Mouse (Mus musculus): Measurements from ENCODE around the gene Osbpl7.

Osbpl7 gene

DNA sequence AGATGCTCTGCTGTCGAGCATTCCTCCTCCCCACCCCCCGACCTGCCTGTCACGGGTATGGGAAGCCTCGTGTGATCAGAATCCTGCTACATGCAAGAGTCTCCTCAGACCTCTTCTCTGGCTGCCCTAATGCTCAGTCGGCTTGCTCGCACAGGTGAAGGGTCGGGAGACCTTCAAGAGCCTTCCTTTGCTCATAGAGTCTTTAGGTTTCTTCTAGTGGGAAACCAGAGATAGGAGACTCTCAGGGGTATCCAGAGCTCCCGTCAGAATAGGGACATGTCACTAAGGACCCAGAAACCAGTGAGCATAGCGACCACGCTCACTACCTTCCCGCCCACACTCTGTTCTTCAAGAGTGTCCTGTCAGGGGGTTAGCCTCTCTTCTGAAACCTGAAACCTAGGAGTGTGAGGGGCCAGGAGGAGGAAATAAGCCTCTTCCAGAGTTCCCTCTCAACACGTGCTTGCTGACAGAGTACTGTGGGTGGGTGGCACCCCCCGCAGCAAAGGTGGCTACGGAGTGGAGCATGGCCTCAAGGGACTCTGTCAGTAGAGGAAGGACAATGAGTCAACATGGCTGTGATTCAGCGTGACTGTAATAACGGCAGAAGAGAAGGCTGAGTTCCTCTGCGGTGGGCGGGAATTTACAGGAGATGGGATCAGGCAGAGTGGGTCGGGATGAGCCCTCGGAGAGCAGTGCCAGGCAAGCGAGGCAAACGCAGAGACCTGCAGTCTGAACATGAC is 33.1 kb downstream of the Osbpl7 start:
- no peak for DNase-seq

- no peak for DNase-seq
Observed at GRCm38 (mm10) chr11:97084821-97085505, 34.5 kb downstream of the Osbpl7 start.

GRCm38 (mm10) chr11:97086365-97086764 is 35.9 kb downstream of the Osbpl7 start:
- DNase-seq, result no peak

DNA sequence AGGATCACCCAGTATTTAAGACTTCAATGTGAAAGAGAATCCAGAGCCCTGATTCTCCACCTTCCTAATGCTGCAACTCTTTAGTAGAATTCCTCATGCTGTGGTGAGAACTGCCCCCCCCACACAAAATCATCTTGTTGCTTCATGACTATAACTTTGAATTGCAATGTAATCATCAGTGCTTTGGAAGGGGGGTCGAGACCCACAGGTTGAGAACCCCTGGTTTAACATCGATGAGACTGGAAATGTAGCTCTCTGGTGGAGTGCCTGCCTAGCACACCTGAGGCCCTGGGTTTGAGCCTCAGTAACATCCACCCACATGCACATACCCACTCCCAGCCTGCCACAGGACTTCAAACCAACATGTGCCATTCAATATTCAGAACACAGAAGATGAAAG is 44.2 kb downstream of the Osbpl7 start:
- no peak for DNase-seq

- peak in 1 of 2 experiments; percentile 15 for DNase-seq
Observed at GRCm38 (mm10) chr11:97098791-97099190, 48.4 kb downstream of the Osbpl7 start.

DNA sequence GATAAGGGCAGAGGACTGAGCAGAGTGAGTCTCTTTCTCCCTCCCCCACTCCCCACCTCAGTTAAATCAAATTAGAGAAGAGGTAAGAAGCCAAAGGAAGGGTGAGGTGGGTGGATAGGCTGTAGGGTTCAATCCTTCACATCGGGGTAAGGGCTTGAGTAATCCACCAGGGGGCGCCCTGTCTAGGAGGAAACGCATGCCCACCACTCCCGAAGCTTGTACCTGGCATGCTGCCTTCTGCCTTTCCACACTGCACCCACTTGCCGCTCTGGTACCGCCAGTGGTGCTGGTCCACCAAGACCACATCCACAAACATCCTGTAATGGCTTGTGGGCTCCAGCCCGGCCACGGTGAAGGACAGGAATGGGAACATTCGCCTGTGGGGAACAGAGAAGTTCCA is 51.3 kb downstream of the Osbpl7 start:
- peak; percentile 77 to 92 for DNase-seq

GRCm38 (mm10) chr11:97103163-97104090 is 53.0 kb downstream of the Osbpl7 start:
- no peak for DNase-seq

DNA sequence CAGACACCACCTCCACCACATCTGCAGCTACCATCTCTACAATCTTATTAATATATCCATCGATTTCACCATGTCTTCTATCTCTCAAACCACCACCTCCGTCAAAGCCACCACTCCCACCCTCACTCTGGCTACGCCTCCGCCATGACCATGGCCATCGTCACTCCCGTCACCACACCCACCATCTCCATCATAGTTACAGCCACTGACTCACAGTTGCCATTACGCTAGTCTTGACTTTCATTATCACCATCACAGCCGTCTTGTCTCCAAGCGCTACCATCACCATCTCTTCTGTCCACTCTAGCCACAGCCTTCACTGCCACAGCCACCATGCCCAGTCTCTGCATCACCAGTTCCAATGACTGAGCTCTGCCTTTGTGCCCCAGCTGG is 53.7 kb downstream of the Osbpl7 start:
- DNase-seq, result no peak

DNA sequence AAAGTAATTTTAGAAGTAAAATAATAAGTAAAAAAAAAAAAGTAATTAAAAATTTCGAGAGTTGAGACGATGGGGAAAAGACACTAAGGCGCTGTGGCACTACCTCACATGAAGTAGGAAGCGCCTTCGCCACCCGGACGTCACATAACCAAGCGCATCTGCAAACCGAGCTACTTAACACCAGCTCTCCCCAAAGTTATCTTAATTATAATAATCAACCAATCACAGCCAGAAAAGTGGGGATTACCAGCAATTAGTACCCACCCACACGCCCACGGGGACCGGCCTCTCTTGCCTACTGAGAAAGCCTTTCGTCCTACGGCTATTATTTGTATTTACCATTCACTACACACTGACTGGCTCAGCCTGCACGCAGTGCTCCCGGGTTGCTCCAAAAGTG is 58.5 kb downstream of the Osbpl7 start:
- no peak for DNase-seq

GRCm38 (mm10) chr11:97112519-97113125 is 62.2 kb downstream of the Osbpl7 start:
- no peak for DNase-seq

DNA sequence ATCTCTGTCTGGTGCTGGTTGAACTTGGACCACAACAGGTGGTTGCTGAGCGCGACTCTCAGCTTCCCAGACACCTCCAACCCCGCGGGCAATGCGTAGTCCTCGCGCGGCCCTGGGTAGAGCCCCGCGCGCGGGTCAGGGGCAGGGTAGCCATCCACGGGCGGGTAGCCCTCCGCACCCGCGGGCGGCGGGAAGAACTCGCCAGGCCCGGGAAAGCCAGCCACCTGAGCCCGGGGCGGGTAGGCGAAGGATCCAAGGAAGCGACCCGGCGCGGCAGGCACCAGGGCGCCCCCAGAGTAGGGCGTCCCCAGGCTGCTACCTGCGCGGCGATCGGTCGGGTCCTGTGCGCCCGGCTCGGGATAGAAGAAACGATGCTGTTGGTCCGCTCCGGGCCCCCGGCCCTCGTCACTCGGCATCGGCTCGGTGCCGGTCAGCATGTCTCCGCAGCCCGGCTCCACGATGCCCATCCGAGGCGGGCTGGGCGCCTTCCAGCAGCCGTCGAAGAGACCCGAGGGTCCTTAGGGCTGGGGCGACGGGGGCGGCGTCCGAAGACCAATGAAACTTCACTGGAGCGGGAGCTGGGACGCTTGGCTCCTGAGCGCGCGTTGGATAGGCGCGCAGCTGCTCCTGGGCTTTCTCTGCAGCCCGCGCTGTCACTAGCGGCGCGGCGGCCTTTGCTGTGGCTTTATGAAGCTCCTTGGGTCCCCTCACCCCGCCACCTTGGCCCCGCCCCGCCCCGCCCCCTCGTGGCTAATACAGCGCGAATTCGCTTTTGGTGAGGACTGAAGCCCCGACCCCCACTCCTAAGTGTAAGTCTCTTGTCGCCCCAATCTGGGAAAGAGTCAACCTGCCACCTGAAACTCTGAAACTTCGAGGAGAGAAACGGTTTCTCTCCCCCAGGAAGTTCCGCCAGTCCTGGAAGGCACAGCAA is 64.5 kb downstream of the Osbpl7 start, which contains the start of gene Tbx21:
Gene Tbx21, minus strand, starts transcription at position 661 of the 931 bp plus-strand sequence.
- no peak for DNase-seq

DNA sequence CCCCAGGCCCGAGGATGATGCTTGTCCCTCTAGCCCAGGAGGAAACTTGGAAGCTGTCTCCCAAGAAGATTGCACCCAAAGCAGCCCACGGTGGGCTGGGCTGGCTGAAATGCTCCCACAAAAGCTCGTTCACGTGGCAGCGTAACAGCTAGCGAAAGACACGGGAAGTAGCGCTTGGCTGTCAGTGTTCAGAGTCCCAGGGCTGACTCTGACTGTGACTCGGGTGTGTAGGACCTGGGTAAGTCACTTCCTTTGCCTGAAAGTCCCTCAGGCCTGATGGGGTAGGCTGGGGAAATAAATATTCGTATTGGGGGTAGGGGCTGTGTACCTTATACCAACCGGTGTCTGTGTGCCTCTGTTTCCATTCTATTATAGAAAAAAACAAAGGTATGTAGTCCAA is 65.4 kb downstream of the Osbpl7 start:
- no peak for DNase-seq
